Mouse (Mus musculus) olfactory bulb, adult 2 months (tissue): ENCODE results near the gene Lipo4. TPM values are rescaled to one million over a fixed set of nuclear protein-coding genes. Genes with fewer than 3 reads are reported as not detected.
"Not testable (repeated sequence)": the region's sequence is repeated elsewhere in the genome, so short reads cannot be mapped to it uniquely, and the experiment has no call there.

Experiments used
- H3K27ac ChIP-seq: fragments of 200-500 bp; 2 replicates; pipeline ENCODE4 v1.5.1; 2012; ENCODE audit warnings: low read depth, low read length; ENCODE audit not compliant: insufficient read depth
- H3K4me1 ChIP-seq: fragments of 200-500 bp; 2 replicates; pipeline ENCODE4 v1.6.1; 2012; ENCODE audit warnings: low read length; ENCODE audit not compliant: control insufficient read depth, insufficient read depth
- H3K4me3 ChIP-seq: fragments of 200-500 bp; 2 replicates; pipeline ENCODE4 v1.5.1; 2012; ENCODE audit warnings: mild to moderate bottlenecking, low read depth, low read length, moderate library complexity; ENCODE audit not compliant: insufficient read depth
- CTCF ChIP-seq: fragments of 200-500 bp; IDR thresholded peaks from 2 replicates; pipeline ENCODE4 v1.5.1; 2012; ENCODE audit warnings: low read depth, mild to moderate bottlenecking, low read length, moderate library complexity; ENCODE audit not compliant: insufficient read depth
- POLR2A ChIP-seq: fragments of 200-500 bp; IDR thresholded peaks from 2 replicates; pipeline ENCODE4 v1.6.1; 2012; ENCODE audit warnings: mild to moderate bottlenecking, low read depth, low read length, moderate library complexity; ENCODE audit not compliant: insufficient read depth
- WGBS: fragments of 180-500 bp; shearing (Covaris S2); methylation state at CpG from one replicate; pipeline ENCODE4 v1.1.7; 2018; 5-methylcytosine and 5-hydroxymethylcytosine counted together
- polyA plus RNA-seq: library from polyadenylated mRNA; stranded (reverse); fragments of >200 nt; gene quantifications from 2 replicates; pipeline ENCODE4 v1.2.4, GENCODE M21; 2012; ENCODE audit warnings: low replicate concordance; ENCODE audit not compliant: missing spikeins, insufficient read depth, insufficient read length

The Lipo4 gene
- not detected in 2 replicates for polyA plus RNA-seq

DNA sequence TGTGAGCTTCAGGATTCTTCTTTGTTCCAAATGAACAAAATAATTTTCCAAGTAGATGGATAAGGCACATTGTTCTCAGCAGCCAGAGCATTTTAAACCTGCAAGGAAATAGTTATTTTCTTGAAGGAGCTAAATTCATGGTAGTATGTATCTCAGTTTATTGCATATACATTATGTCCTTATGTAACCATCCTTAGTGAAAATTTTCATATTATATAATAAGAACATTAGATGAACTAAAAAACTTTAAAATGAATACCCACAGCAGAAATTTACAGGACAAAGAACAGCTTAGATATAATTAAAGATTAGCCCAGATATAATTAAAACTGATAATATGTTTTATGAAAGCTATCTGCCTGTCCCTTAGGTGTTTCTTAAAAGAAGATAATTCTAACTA, at the start of gene Lipo4:
Lipo4 (minus strand) TSS at position 101 of the 400 bp plus-strand sequence.
- no peaks in the 10 kb centered on the region for H3K4me1 ChIP-seq
- H3K27ac ChIP-seq = no peak within 1 kb of the TSS
- TF ChIP-seq CTCF = no peak
- no peak for TF ChIP-seq POLR2A
- H3K4me3 ChIP-seq = no peak within 1 kb of the TSS

GRCm38 (mm10) chr19:33456426-33456825, 61.2 kb downstream of the Lipo4 start:
- not testable (repeated sequence) for H3K4me1 ChIP-seq, H3K4me3 ChIP-seq, H3K27ac ChIP-seq
- WGBS = 47% methylated on average over 4 of the region's 4 CpGs

DNA sequence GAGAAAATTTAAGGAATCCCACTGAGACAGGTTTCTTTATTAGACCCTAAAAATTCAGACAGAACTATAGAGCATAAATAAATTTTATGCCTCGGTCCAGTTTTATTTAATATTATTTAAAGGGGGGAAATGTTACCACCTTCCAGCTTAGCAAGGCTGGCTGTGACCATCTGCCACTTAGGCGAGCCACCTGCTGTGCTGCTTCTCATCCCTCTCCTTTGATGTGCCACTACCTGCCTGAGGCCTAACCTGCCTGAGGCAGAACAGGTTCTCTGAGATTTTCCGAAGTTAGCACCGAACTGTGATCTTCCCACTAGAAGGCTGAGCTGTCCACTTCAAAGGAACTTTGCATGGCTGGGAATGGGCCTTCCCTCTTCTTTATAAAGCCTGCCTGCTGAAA, 63.9 kb downstream of the Lipo4 start:
- no peak overlapping the region for H3K27ac ChIP-seq
- TF ChIP-seq CTCF (no peak), POLR2A (no peak)
- H3K4me3 ChIP-seq = no peak overlapping the region
- WGBS = 80% methylated on average over 4 of the region's 4 CpGs
- no peaks in the 10 kb centered on the region for H3K4me1 ChIP-seq

Other genes with a start within 250 kb of the Lipo4 start
- not detected in 2 replicates for gene Rnls, start 125.5 kb downstream of the Lipo4 start, polyA plus RNA-seq
- gene Gm8978, start 107.5 kb upstream of the Lipo4 start, polyA plus RNA-seq = not detected in 2 replicates
- not detected in 2 replicates for gene Lipo2, start 233.6 kb upstream of the Lipo4 start, polyA plus RNA-seq
- not detected in 2 replicates for gene Lipo3, start 244.2 kb upstream of the Lipo4 start, polyA plus RNA-seq